Mouse (Mus musculus) CH12.LX (cell line): Measurements from ENCODE around the gene Abcb9. TPM values are rescaled to one million over a fixed set of nuclear protein-coding genes. Genes with fewer than 3 reads are reported as not detected.
A peak's percentile ranks its signal among the peaks of the same experiment; 100 is the strongest.

Experiments
- DNase-seq: peaks from one replicate; pipeline ENCODE4 v3.0.0-alpha.2; 2013; ENCODE audit errors: extremely low read depth
- H3K27ac ChIP-seq: 2 replicates; pipeline ENCODE4 v1.5.1; 2012; ENCODE audit warnings: low read depth, mild to moderate bottlenecking, control low read depth, moderate library complexity; ENCODE audit not compliant: insufficient read depth
- H3K27me3 ChIP-seq: replicated peaks from 2 replicates; pipeline ENCODE3; 2012; ENCODE audit warnings: inconsistent platforms
- H3K36me3 ChIP-seq, 2 experiments: replicated peaks in 1 of 2; 2 replicates each; pipeline versions ENCODE3 to v1.6.1; 2012; ENCODE audit warnings: inconsistent platforms in 1 of 2, low read length in 1 of 2, mild to moderate bottlenecking in 1 of 2, mixed read lengths in 1 of 2, moderate library complexity in 1 of 2; ENCODE audit not compliant: control insufficient read depth in 1 of 2, insufficient read depth in 1 of 2
- H3K4me1 ChIP-seq, 2 experiments: 2 replicates each; pipeline ENCODE4 v1.6.1; 2012; ENCODE audit warnings: inconsistent platforms in 1 of 2, moderate library complexity in 1 of 2; ENCODE audit not compliant: insufficient read depth in 2 of 2, control insufficient read depth in 1 of 2
- H3K4me2 ChIP-seq: 2 replicates; pipeline ENCODE4 v1.6.1; 2012; ENCODE audit warnings: low read depth, mild to moderate bottlenecking, control low read depth; ENCODE audit not compliant: poor library complexity, insufficient read depth, severe bottlenecking
- H3K4me3 ChIP-seq, 3 experiments: fragments of 150-350 bp in 1 of 3; sonication (generic) in 1 of 3; replicated peaks in 1 of 3; 2 replicates each; pipeline versions ENCODE3 to v1.5.1; 2011 to 2012; ENCODE audit warnings: low read depth in 2 of 3, low read length in 2 of 3, mild to moderate bottlenecking in 2 of 3, moderate library complexity in 2 of 3, control low read depth in 1 of 3, improper control_type of control experiment in 1 of 3, inconsistent platforms in 1 of 3, mixed read lengths in 1 of 3; ENCODE audit not compliant: poor library complexity in 1 of 3
- H3K79me2 ChIP-seq: replicated peaks from 2 replicates; pipeline ENCODE4 v1.6.1; 2012; ENCODE audit warnings: mild to moderate bottlenecking, moderate library complexity; ENCODE audit not compliant: control insufficient read depth, poor library complexity, insufficient read depth, severe bottlenecking; ENCODE audit errors: extremely low read depth
- H3K9ac ChIP-seq: 2 replicates; pipeline ENCODE4 v1.6.1; 2012; ENCODE audit warnings: low read depth, mild to moderate bottlenecking, control low read depth, moderate library complexity; ENCODE audit not compliant: insufficient read depth
- H3K9me3 ChIP-seq: replicated peaks from 2 replicates; pipeline ENCODE3; 2012; ENCODE audit warnings: low read length, inconsistent platforms, mixed read lengths
- BHLHE40 ChIP-seq: IDR thresholded peaks from 2 replicates; pipeline ENCODE4 v1.6.1; 2011; ENCODE audit warnings: mild to moderate bottlenecking, low read depth, low read length, improper control_type of control experiment
- CHD2 ChIP-seq: IDR thresholded peaks from 2 replicates; pipeline ENCODE4 v1.6.1; 2011; ENCODE audit warnings: low read length, improper control_type of control experiment
- CTCF ChIP-seq, 2 experiments: IDR thresholded peaks in 1 of 2; conservative IDR thresholded peaks in 1 of 2; 2 replicates each; pipeline ENCODE4 v1.5.1; 2011 to 2012; ENCODE audit warnings: low read depth in 2 of 2, low read length in 2 of 2, improper control_type of control experiment in 1 of 2, inconsistent platforms in 1 of 2, mild to moderate bottlenecking in 1 of 2, moderate library complexity in 1 of 2
- E2F4 ChIP-seq: IDR thresholded peaks from 2 replicates; pipeline ENCODE4 v1.6.1; 2011; ENCODE audit warnings: low read depth, low read length, improper control_type of control experiment; ENCODE audit not compliant: insufficient replicate concordance
- ELF1 ChIP-seq: IDR thresholded peaks from 2 replicates; pipeline ENCODE4 v1.6.1; 2014; ENCODE audit warnings: low read depth, mild to moderate bottlenecking, inconsistent platforms, low read length, improper control_type of control experiment
- EP300 ChIP-seq: IDR thresholded peaks from 2 replicates; pipeline ENCODE4 v1.6.1; 2011; ENCODE audit warnings: low read length, improper control_type of control experiment
- GABPA ChIP-seq: IDR thresholded peaks from 2 replicates; pipeline ENCODE4 v1.6.1; 2012; ENCODE audit warnings: low read depth, low read length, improper control_type of control experiment, inconsistent platforms; ENCODE audit not compliant: insufficient replicate concordance
- KAT2A ChIP-seq: IDR thresholded peaks from 2 replicates; pipeline ENCODE4 v1.6.1; 2012; ENCODE audit warnings: low read length, improper control_type of control experiment, inconsistent platforms; ENCODE audit not compliant: insufficient replicate concordance
- MAFK ChIP-seq: IDR thresholded peaks from 2 replicates; pipeline ENCODE4 v1.6.1; 2011; ENCODE audit warnings: low read length, improper control_type of control experiment; ENCODE audit not compliant: insufficient replicate concordance
- MAX ChIP-seq: IDR thresholded peaks from 2 replicates; pipeline ENCODE4 v1.6.1; 2011; ENCODE audit warnings: low read length, improper control_type of control experiment
- MAZ ChIP-seq: IDR thresholded peaks from 2 replicates; pipeline ENCODE4 v1.6.1; 2012; ENCODE audit warnings: low read depth, mild to moderate bottlenecking, inconsistent platforms, low read length, improper control_type of control experiment, moderate library complexity
- MEF2A ChIP-seq: IDR thresholded peaks from 2 replicates; pipeline ENCODE4 v1.6.1; 2014; ENCODE audit warnings: low read depth, mild to moderate bottlenecking, inconsistent platforms, low read length, improper control_type of control experiment, borderline replicate concordance
- MXI1 ChIP-seq: IDR thresholded peaks from 2 replicates; pipeline ENCODE4 v1.6.1; 2011; ENCODE audit warnings: mild to moderate bottlenecking, low read depth, low read length, improper control_type of control experiment
- MYC ChIP-seq: IDR thresholded peaks from 2 replicates; pipeline ENCODE4 v1.6.1; 2011; ENCODE audit warnings: low read depth, mild to moderate bottlenecking, improper control_type of control experiment, low read length
- PAX5 ChIP-seq: IDR thresholded peaks from 2 replicates; pipeline ENCODE4 v1.6.1; 2012; ENCODE audit warnings: low read length, inconsistent platforms, mixed read lengths
- POLR2A ChIP-seq: IDR thresholded peaks from 2 replicates; pipeline ENCODE4 v1.6.1; 2011; ENCODE audit warnings: low read depth, mild to moderate bottlenecking, improper control_type of control experiment, low read length
- POLR2AphosphoS2 ChIP-seq: IDR thresholded peaks from 2 replicates; pipeline ENCODE4 v1.6.1; 2011; ENCODE audit warnings: low read depth, low read length, improper control_type of control experiment
- RAD21 ChIP-seq: IDR thresholded peaks from 2 replicates; pipeline ENCODE4 v1.6.1; 2011; ENCODE audit warnings: low read depth, mild to moderate bottlenecking, low read length, improper control_type of control experiment, moderate library complexity
- RCOR1 ChIP-seq: conservative IDR thresholded peaks from 2 replicates; pipeline ENCODE4 v1.6.1; 2012; ENCODE audit warnings: low read depth, mild to moderate bottlenecking, inconsistent platforms, low read length, improper control_type of control experiment
- SIN3A ChIP-seq: IDR thresholded peaks from 2 replicates; pipeline ENCODE4 v1.6.1; 2012; ENCODE audit warnings: low read length, improper control_type of control experiment, inconsistent platforms
- SMC3 ChIP-seq: IDR thresholded peaks from 2 replicates; pipeline ENCODE4 v1.6.1; 2011; ENCODE audit warnings: low read depth, low read length, improper control_type of control experiment
- TBP ChIP-seq: conservative IDR thresholded peaks from 2 replicates; pipeline ENCODE4 v1.6.1; 2011; ENCODE audit warnings: low read depth, low read length, improper control_type of control experiment
- TCF12 ChIP-seq: IDR thresholded peaks from 2 replicates; pipeline ENCODE4 v1.6.1; 2014; ENCODE audit warnings: low read depth, mild to moderate bottlenecking, inconsistent platforms, low read length, improper control_type of control experiment
- UBTF ChIP-seq: IDR thresholded peaks from 2 replicates; pipeline ENCODE4 v1.6.1; 2012; ENCODE audit warnings: low read depth, mild to moderate bottlenecking, inconsistent platforms, low read length, improper control_type of control experiment, moderate library complexity
- USF1 ChIP-seq: IDR thresholded peaks from 2 replicates; pipeline ENCODE4 v1.6.1; 2014; ENCODE audit warnings: low read depth, mild to moderate bottlenecking, inconsistent platforms, low read length, improper control_type of control experiment
- ZMIZ1 ChIP-seq: IDR thresholded peaks from 2 replicates; pipeline ENCODE4 v1.6.1; 2012; ENCODE audit warnings: low read depth, mild to moderate bottlenecking, inconsistent platforms, low read length, improper control_type of control experiment
- ZNF384 ChIP-seq: IDR thresholded peaks from 2 replicates; pipeline ENCODE4 v1.6.1; 2012; ENCODE audit warnings: low read depth, low read length, improper control_type of control experiment, inconsistent platforms
- dilution Hi-C: fragments of 300-500 bp; cut with MboI; formaldehyde crosslinking; loops from 2 replicates; pipeline ENCODE4 v1.14.3; 2020; ENCODE audit warnings: low sequenced_read_pairs; ENCODE audit not compliant: extremely low pct_unique_long_range_greater_than_20kb, extremely low pct_ligation_motif_present
- in situ Hi-C: fragments of 300-500 bp; cut with MboI; formaldehyde crosslinking; loops from 3 replicates; pipeline ENCODE4 v1.14.3; 2019; ENCODE audit warnings: low sequenced_read_pairs, low pct_ligation_motif_present, low pct_unique_long_range_greater_than_20kb, mixed read lengths
- polyA plus RNA-seq: library from polyadenylated mRNA; unstranded; fragments of >175 nt; gene quantifications from 2 replicates; pipeline ENCODE4 v1.2.1, GENCODE M21; 2012; ENCODE audit warnings: low read depth; ENCODE audit not compliant: insufficient read length
- total RNA-seq, 2 experiments: library from RNA; depleted of rRNA; stranded (reverse); fragments of 300-350 nt in 1 of 2; fragments of >200 nt in 1 of 2; gene quantifications; 2 replicates each; pipeline ENCODE4 v1.2.3; 2012 to 2014

The Abcb9 gene
- total and polyA plus RNA-seq, 3 experiments = 0.44 to 1.4 (median 0.98) TPM

DNA sequence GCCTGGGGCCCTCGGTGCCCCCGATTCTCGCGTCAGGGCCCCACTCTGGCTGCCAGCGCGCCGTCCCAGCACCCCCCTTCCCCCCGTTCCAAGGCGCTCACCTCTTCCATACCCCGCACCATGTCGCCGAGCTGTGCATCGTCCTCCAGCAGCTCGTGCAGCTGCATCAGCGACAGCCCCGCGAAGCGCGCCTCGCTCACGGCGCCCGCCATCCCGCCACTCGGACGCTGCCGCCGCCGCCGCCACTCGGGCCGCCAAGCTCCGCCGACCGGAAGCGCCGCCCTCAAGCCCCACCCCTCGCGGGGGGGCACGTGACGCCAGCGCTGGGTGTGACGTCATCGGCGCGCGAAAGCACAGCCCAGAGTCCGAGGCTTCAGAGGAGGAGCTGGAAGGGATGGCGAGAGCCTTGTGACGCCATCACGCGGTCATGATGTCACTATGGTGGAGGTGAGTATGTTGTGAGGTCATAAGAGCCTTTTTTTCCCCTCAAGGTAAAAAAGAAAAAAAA lies 63.5 kb downstream of the Abcb9 start, which contains the start of gene Vps37b (continued):
- no peak; the same call in 1 of the 2 replicates for TF ChIP-seq MXI1
- no peak for TF ChIP-seq TBP
- TF ChIP-seq ZNF384 = peak; percentile 84
- no peak for TF ChIP-seq MAFK
- no peak for TF ChIP-seq UBTF
- TF ChIP-seq EP300 = no peak
- no peak for TF ChIP-seq RAD21
- no peak for TF ChIP-seq CTCF (conservative IDR thresholded peaks at IDR 0.05 in 1 of 2, IDR thresholded peaks at IDR 0.05 in 1 of 2; ENCODE audit: low read depth in 2 of 2, low read length in 2 of 2)
- no peak for TF ChIP-seq KAT2A
- peak; percentile 66; the same call in 1 of the 2 replicates for TF ChIP-seq MAX
- TF ChIP-seq TCF12 = peak; percentile 64; the same call in 1 of the 2 replicates
- TF ChIP-seq ZMIZ1 = no peak
- no peak; the same call in 1 of the 2 replicates for TF ChIP-seq E2F4
- peak; percentile 77; the same call in 1 of the 2 replicates for TF ChIP-seq POLR2A

DNA sequence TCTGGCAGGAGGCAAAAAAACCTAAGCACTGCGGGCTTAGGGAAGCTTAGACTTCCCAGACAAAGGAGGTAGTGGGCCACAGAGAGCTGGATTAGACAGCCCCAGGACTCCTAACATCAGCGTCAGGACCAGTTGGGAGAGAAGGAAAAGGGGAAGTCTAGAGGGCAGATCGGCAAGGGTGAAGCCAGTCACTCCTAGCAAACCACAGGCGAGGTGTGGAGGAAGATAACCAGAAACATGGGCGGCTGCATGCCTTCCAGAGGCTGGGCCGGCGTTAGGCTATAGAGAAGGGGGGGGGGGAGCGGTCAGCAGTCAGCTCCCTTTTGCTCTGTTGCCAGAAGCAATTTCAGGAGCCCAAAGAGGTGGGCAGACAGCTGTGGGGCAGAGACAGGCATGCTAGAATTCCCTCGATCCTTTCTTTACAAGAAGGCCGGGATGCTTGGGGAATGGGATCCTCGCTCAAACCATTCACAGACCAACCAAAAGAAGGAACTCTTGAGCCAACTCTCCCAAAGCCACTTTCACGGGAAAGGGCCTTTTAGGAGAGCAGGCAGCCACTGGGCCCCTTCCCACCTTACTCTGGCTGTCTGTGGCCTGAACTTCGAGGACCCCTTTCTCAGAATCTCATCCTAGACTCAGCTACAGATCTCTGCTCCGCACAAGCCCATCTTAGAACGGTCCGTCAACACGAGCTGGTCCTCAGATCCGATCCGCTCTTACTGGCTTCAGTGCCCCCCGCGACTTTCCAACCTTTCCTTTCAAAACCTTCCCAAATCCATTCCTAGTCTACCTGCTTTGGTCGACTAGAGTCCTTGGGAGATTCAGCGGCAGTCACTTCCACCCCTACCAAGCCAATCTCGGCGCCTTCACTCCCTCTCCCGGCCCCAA lies 64.3 kb downstream of the Abcb9 start:
- Histone ChIP-seq H3K4me2 (peak overlapping the region; percentile 85), H3K27me3 (peaks cover 2% of the 10 kb centered on the region), H3K9ac (peak overlapping the region; percentile 89), H3K79me2 (peaks cover 26% of the 10 kb centered on the region), H3K4me1 (peaks cover 15 to 62% of the 10 kb centered on the region in 2 experiments), H3K36me3 (peaks cover 2 to 32% of the 10 kb centered on the region in 2 experiments), H3K4me3 (peak overlapping the region; percentile 76 to 89 (median 78)), H3K27ac (no peak overlapping the region), H3K9me3 (no peaks in the 10 kb centered on the region)
- TF ChIP-seq GABPA (no peak), RAD21 (no peak)
- DNase-seq = no peak
- in situ Hi-C loops = no loop called here
- dilution Hi-C loops = no loop called here

DNA sequence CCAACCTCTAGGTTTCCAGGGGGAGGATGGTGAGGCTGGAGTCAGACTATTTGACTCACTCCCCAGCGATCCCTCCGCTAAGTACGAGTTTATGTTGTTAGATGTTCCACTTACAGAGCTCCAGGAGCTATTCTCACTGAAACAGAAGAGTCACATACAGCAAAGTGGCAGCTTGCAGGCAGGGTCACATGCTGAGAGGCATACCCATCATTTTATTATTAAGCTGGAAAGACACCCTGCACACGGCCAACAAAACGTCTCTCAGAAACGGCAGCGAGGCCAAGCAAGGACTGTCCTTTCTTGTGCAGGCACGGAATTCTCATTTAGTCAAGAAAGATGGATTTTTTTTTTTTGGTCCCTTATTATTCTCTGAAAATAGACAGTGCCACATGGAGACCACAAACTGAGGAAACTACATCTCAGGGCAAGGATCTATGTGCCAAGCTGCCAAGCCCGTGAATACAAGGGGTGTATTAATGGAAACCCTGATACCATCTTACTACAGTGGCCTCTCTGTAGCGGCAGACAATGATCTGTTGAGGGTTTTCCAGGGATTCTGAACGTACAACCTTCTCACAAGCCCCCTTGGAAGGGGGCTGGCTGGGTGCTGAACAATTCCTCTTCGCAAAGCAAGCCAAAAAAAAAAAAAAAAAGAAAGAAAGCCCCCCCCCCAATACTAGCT lies 65.1 kb downstream of the Abcb9 start:
- peak overlapping the region in 1 of 3 experiments; percentile 89 for H3K4me3 ChIP-seq
- H3K27ac ChIP-seq = no peak overlapping the region

More for the DNA sequence above, 65.1 kb downstream of the Abcb9 start:
- H3K4me2 ChIP-seq = peak overlapping the region; percentile 85; the same call in 1 of the 2 replicates
- DNase-seq = no peak
- H3K9me3 ChIP-seq = no peaks in the 10 kb centered on the region
- peaks cover 2% of the 10 kb centered on the region for H3K27me3 ChIP-seq
- peaks cover 20 to 63% of the 10 kb centered on the region in 2 experiments for H3K4me1 ChIP-seq
- dilution Hi-C loops (no loop called here), in situ Hi-C loops (no loop called here)
- H3K79me2 ChIP-seq = peaks cover 26% of the 10 kb centered on the region
- H3K9ac ChIP-seq = peak overlapping the region; percentile 89
- TF ChIP-seq RCOR1 (no peak), MAFK (no peak), EP300 (no peak), MYC (no peak), PAX5 (no peak), TCF12 (no peak), MXI1 (no peak), CHD2 (no peak), USF1 (no peak), ZMIZ1 (no peak), ELF1 (no peak), POLR2AphosphoS2 (no peak), MEF2A (no peak), TBP (no peak), MAZ (no peak), BHLHE40 (no peak), SMC3 (no peak), SIN3A (no peak; the same call in 1 of the 2 replicates)
- H3K36me3 ChIP-seq = peaks cover 3 to 40% of the 10 kb centered on the region in 2 experiments
